Mouse (Mus musculus) ES-Bruce4 (cell line): Measurements from ENCODE around the gene Csrnp3. TPM values are rescaled to one million over a fixed set of nuclear protein-coding genes. Genes with fewer than 3 reads are reported as not detected.

ENCODE experiments used
- H3K27ac ChIP-seq: 2 replicates; pipeline ENCODE4 v1.5.1; 2012; ENCODE audit warnings: low read length, inconsistent platforms; ENCODE audit not compliant: insufficient read depth
- H3K27me3 ChIP-seq: 2 replicates; pipeline ENCODE4 v1.6.1; 2012; ENCODE audit warnings: mild to moderate bottlenecking, low read length, inconsistent platforms; ENCODE audit not compliant: control insufficient read depth, poor library complexity, insufficient read depth, severe bottlenecking
- H3K36me3 ChIP-seq: 2 replicates; pipeline ENCODE4 v1.6.1; 2012; ENCODE audit warnings: inconsistent platforms, mild to moderate bottlenecking, low read length, moderate library complexity; ENCODE audit not compliant: control insufficient read depth, poor library complexity, insufficient read depth, severe bottlenecking
- H3K4me1 ChIP-seq: one replicate; pipeline ENCODE4 v1.8.1; 2011; ENCODE audit warnings: low read length; ENCODE audit not compliant: control insufficient read depth, insufficient read depth
- H3K4me3 ChIP-seq: 2 replicates; pipeline ENCODE4 v1.5.1; 2011; ENCODE audit warnings: low read depth, mild to moderate bottlenecking, low read length
- H3K9ac ChIP-seq: 2 replicates; pipeline ENCODE4 v1.6.1; 2012; ENCODE audit warnings: low read depth, mild to moderate bottlenecking, inconsistent platforms; ENCODE audit not compliant: poor library complexity, severe bottlenecking
- H3K9me3 ChIP-seq: replicated peaks from 2 replicates; pipeline ENCODE4 v1.6.1; 2012; ENCODE audit warnings: mild to moderate bottlenecking, low read length, inconsistent platforms; ENCODE audit not compliant: control insufficient read depth, poor library complexity, insufficient read depth, severe bottlenecking
- CTCF ChIP-seq: IDR thresholded peaks from one replicate; pipeline ENCODE4 v1.8.1; 2011; ENCODE audit warnings: low read depth, low read length
- EP300 ChIP-seq: IDR thresholded peaks from 2 replicates; pipeline ENCODE4 v1.6.1; 2011; ENCODE audit warnings: low read depth, low read length; ENCODE audit not compliant: insufficient read depth
- POLR2A ChIP-seq: IDR thresholded peaks from one replicate; pipeline ENCODE4 v1.8.1; 2011; ENCODE audit warnings: low read length; ENCODE audit not compliant: insufficient read depth
- polyA plus RNA-seq: library from polyadenylated mRNA; stranded (reverse); fragments of >200 nt; gene quantifications from 2 replicates; pipeline ENCODE4 v1.2.4, GENCODE M21; 2011; ENCODE audit warnings: low read depth; ENCODE audit not compliant: missing spikeins, insufficient read depth, insufficient read length

Gene Csrnp3
- polyA plus RNA-seq, 1 experiment, result 5.1 TPM

DNA sequence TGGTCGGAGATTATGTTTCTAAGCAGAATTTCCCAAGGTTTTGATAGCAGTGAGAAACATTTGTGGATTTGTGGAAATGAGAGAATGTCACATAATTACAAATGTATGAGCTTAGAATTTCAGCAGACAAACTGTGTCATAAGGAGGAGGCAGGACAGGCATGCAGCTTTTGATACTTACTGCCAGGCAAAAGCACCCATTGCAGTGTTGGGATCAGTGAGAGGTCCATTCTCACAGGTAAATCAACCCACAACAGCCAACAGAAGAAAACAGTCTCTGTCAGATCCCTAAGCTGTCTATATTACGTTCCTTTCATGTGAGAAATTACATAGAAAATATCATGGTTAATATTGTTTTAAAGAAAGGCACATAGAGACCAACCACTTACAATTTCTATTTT is 19.3 kb upstream of the Csrnp3 start:
- no peak for TF ChIP-seq POLR2A
- TF ChIP-seq EP300, result no peak
- no peak for TF ChIP-seq CTCF
- H3K9ac ChIP-seq, result no peak overlapping the region
- no peak overlapping the region for H3K4me3 ChIP-seq
- H3K27ac ChIP-seq, result no peak overlapping the region
- H3K36me3 ChIP-seq, result no peaks in the 10 kb centered on the region
- H3K9me3 ChIP-seq, result no peaks in the 10 kb centered on the region
- H3K27me3 ChIP-seq, result no peaks in the 10 kb centered on the region
- H3K4me1 ChIP-seq, result no peaks in the 10 kb centered on the region

DNA sequence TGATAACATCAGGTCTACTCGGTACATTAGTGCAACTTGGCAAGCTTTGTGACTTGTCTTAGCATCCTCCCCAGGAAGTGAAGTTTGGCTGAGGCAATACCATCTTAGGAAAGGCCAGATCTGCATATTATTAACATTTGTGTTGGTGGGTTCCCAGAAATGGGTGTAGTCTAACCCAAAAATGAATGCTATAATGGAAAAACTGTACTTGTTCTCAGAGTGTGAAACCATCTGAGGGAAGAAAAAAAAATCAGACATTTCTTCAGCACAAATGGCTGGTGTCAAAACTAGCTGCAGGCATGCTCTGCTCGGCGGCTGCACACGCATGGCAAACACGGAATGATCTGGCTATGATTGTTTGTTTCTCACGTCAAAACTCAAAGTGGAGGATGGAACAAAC is 18.8 kb upstream of the Csrnp3 start:
- H3K27me3 ChIP-seq, result no peaks in the 10 kb centered on the region
- H3K9me3 ChIP-seq, result no peaks in the 10 kb centered on the region
- H3K36me3 ChIP-seq, result no peaks in the 10 kb centered on the region
- no peak for TF ChIP-seq EP300
- TF ChIP-seq POLR2A, result no peak
- no peak for TF ChIP-seq CTCF
- H3K4me1 ChIP-seq, result no peaks in the 10 kb centered on the region
- H3K4me3 ChIP-seq, result no peak overlapping the region
- no peak overlapping the region for H3K27ac ChIP-seq
- H3K9ac ChIP-seq, result no peak overlapping the region

DNA sequence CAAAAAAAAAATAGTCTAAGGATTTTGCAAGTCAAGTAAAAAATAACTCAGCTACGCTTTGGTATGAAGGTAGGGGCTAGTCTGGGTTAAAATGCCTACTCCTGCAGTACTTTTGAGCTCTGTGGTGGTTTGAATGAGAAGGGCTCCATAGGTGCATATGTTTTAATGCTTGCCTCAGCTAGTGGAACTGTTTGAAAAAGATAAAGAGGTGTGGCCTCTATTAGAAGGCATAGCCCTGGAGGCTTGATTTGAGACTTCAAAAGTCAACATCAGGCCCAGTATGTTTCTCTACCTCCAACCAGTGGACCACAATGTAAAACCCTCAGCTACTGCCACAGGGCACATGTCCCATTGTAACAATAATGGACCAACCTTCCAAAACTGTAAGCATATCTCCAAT is 16.9 kb upstream of the Csrnp3 start:
- Histone ChIP-seq H3K36me3 (no peaks in the 10 kb centered on the region), H3K4me1 (no peaks in the 10 kb centered on the region), H3K9ac (no peak overlapping the region), H3K27ac (no peak overlapping the region), H3K27me3 (no peaks in the 10 kb centered on the region), H3K9me3 (no peaks in the 10 kb centered on the region), H3K4me3 (no peak overlapping the region)
- TF ChIP-seq POLR2A, result no peak
- TF ChIP-seq EP300, result no peak
- no peak for TF ChIP-seq CTCF

DNA sequence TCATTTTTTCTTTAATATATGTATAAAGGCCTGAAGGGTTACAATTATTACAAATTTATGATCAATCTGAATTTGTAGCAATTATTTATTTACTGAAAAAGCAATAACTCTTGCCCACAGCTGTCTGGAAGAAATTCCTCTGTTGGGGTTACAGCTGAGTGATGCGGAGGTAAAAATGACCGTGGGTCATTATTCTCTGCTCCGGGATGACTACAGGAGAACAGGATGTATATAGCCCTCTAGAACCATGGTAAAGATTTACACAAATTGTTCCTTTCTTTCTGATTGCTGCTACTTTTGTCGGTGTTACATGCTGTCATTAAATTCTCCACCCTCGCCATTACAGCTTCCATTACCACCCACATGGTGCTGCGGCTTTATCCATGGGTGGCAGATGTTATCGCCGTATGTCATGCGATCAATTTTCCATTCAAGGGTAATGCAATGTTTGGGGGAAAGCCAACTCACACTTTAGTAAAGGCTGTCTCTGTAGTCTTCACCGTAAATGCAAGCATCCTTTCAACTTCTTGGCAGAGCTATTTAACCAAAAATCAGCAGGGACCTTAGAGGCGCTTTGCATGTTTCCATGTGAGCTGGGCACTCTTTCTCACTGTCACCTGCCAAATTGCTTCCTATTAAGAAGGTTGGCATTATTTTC is 12.7 kb upstream of the Csrnp3 start:
- Histone ChIP-seq H3K9me3 (no peaks in the 10 kb centered on the region), H3K27ac (no peak overlapping the region), H3K36me3 (no peaks in the 10 kb centered on the region), H3K27me3 (no peaks in the 10 kb centered on the region), H3K4me1 (no peaks in the 10 kb centered on the region), H3K4me3 (no peak overlapping the region), H3K9ac (no peak overlapping the region)
- TF ChIP-seq EP300 (no peak), POLR2A (no peak), CTCF (no peak)

DNA sequence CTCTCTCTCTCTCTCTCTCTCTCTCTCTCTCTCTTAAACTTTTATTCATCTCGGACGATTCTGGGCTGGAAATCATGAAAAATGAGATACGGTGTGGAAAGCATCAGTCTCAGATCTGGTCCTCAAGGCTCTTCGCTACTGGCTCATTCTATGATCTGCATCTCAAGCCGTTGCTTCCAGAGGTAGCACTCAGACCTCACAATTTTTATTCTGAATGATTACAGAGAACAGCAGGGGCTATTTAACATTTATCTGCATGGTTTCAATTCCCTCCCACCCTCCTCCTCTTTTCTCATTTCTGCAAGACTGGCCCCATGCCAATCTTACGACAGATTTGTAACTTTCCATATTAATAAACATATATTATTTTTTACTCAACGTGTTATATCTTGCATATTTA is 12.1 kb upstream of the Csrnp3 start:
- no peak overlapping the region for H3K9ac ChIP-seq
- no peaks in the 10 kb centered on the region for H3K27me3 ChIP-seq
- H3K4me3 ChIP-seq, result no peak overlapping the region
- H3K36me3 ChIP-seq, result no peaks in the 10 kb centered on the region
- no peaks in the 10 kb centered on the region for H3K4me1 ChIP-seq
- TF ChIP-seq POLR2A (no peak), CTCF (no peak), EP300 (no peak)
- no peak overlapping the region for H3K27ac ChIP-seq
- no peaks in the 10 kb centered on the region for H3K9me3 ChIP-seq

DNA sequence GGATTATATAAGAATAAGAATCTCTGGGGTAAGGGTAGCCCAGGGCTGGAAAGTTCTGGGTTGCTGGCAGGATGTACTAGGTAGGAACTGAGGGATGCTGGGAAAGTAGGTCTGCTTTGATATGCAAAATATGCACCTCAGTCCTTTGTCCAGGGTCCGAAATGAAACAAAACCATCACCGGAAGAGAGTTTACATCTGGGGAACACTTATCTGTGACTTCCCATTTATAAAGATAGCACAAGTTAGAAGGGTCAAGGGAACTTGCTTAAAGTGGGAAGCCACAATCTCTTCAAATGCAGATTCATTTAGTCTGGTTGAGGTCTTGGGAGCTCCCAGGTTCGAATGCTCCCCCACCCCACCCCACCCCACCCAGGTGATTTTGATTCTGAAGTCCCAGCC is 4.0 kb upstream of the Csrnp3 start:
- H3K9ac ChIP-seq, result peak overlapping the region; percentile 78; the same call in 1 of the 2 replicates
- H3K4me1 ChIP-seq, result peaks cover 2% of the 10 kb centered on the region
- H3K9me3 ChIP-seq, result no peaks in the 10 kb centered on the region; the same call in 1 of the 2 replicates
- H3K4me3 ChIP-seq, result no peak overlapping the region
- TF ChIP-seq POLR2A, result no peak
- no peak for TF ChIP-seq EP300
- TF ChIP-seq CTCF, result no peak
- H3K27me3 ChIP-seq, result no peaks in the 10 kb centered on the region
- H3K36me3 ChIP-seq, result no peaks in the 10 kb centered on the region
- H3K27ac ChIP-seq, result peak overlapping the region; percentile 99
